In the genomic region with DNA sequence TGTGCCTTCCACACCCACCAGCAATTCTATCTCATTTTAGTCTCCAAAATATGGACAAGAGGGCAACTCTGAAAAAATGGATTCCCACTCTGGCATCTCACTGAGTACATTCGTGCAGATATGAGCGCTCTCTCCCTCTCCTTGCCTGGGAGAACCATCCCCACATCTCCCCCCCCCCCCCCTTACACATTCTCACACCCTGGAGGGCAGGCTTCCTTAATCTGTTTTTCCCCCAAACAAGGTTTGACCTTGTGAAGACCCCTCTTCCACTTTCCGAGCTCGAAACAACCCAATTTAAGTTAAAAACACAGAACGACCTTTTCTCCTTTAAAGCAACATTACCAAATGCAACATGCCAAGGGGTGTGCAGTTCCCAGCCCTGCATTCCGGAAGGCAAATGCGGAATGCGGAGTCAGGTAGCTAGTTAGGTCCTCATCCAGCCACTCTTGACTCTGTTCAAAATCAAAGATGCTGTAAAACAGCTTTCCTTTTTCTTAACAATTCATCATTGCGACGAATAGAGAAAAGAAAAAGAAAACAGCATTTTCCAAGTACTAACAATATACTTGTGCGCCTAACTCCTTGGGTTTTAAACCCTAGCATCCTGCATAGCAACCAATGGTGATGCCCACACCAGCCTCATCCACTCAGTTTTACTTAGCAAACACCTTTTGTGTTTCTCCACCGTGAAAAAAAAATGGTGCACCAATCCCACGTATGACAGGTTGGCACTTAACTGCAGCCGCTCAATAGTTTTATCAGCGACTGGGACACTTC, we compare ENCODE assay signal across 9 mouse cellular contexts. TPM values are rescaled to one million over a fixed set of nuclear protein-coding genes. Genes with fewer than 3 reads are reported as not detected.
A peak's percentile ranks its signal among the peaks of the same experiment; 100 is the strongest.
DNase-seq lines count a peak whose midpoint lies in the region; ATAC-seq and TF ChIP-seq lines count a peak whose summit lies in the region.
"Had no signal": no experiment of that assay in that cellular context is flagged by ENCODE, and none has a peak within 500 bp of the region (broad histone marks: within the 10 kb centered on the region; RNA-seq: fewer than 3 reads in every experiment).

No protein-coding gene starts in this region.

- WGBS in heart, embryonic 13.5 days = 7% methylated on average over 15 of the region's 15 CpGs
- WGBS in limb, embryonic 14.5 days = 8% methylated on average over 15 of the region's 15 CpGs

- no peak for TF ChIP-seq CTCF in embryonic fibroblast, embryonic 13.5 days (IDR thresholded peaks at IDR 0.05; ENCODE audit: borderline replicate concordance, insufficient read depth, low read length)

- peaks cover 41% of the 10 kb centered on the region for H3K27me3 ChIP-seq in heart, embryonic 13.5 days (replicated peaks)
- H3K27me3 ChIP-seq in limb, embryonic 14.5 days (ENCODE audit: control insufficient read depth, insufficient read depth, low read length) = 0 out of 2 replicates have a peak, but pooled peaks cover 21% of the 10 kb centered on the region

- peak overlapping the region; percentile 70 for H3K9ac ChIP-seq in heart, embryonic 13.5 days
- H3K9ac ChIP-seq in limb, embryonic 14.5 days (ENCODE audit: low read depth, low read length, severe bottlenecking) = no peak overlapping the region

- DNase-seq in heart, postnatal 4 days = no peak
- peak; percentile 74 for DNase-seq in brain, adult 2 months (ENCODE audit: low read depth, low spot score)
- DNase-seq in limb, embryonic 14.5 days (ENCODE audit: low spot score) = no peak
- no peak for DNase-seq in spleen, postnatal 10 days (ENCODE audit: low spot score in 2 of 2)
- DNase-seq in adrenal gland, postnatal 25 days = no peak
- DNase-seq in spleen, postnatal 36 days (ENCODE audit: low spot score in 2 of 2) = no peak

- H3K4me2 ChIP-seq in heart, embryonic 13.5 days = peak overlapping the region; percentile 91
- H3K4me2 ChIP-seq in limb, embryonic 14.5 days (replicated peaks; ENCODE audit: low read depth, low read length, severe bottlenecking) = peak overlapping the region; percentile 69

- peak overlapping the region; percentile 58 for H3K4me3 ChIP-seq in heart, embryonic 13.5 days
- H3K4me3 ChIP-seq in embryonic fibroblast, embryonic 13.5 days (ENCODE audit: insufficient read depth, low read length) = peak overlapping the region; percentile 47; the same call in 1 of the 2 replicates
- H3K4me3 ChIP-seq in limb, embryonic 14.5 days (replicated peaks; ENCODE audit: low read length) = peak overlapping the region; percentile 44

- TF ChIP-seq POLR2A in embryonic fibroblast, embryonic 13.5 days (IDR thresholded peaks at IDR 0.05; ENCODE audit: low read depth, low read length) = no peak
- no peak for TF ChIP-seq POLR2A in limb, embryonic 14.5 days (IDR thresholded peaks at IDR 0.05; ENCODE audit: borderline replicate concordance, extremely low read depth, insufficient read depth, insufficient read length)

- H3K36me3 ChIP-seq in heart, embryonic 13.5 days = no peaks in the 10 kb centered on the region
- no peaks in the 10 kb centered on the region for H3K36me3 ChIP-seq in limb, embryonic 14.5 days (ENCODE audit: control insufficient read depth, insufficient read depth, low read length)

- no peak overlapping the region for H3K27ac ChIP-seq in heart, embryonic 13.5 days (replicated peaks)
- H3K27ac ChIP-seq in embryonic fibroblast, embryonic 13.5 days (ENCODE audit: insufficient read depth, low read length) = no peak overlapping the region
- no peak overlapping the region for H3K27ac ChIP-seq in limb, embryonic 14.5 days (replicated peaks; ENCODE audit: low read depth, low read length)

- no peak for ATAC-seq in heart, embryonic 13.5 days (ENCODE audit: extremely low read depth, insufficient number of reproducible peaks, low FRiP score, low TSS enrichment)
- no peak for ATAC-seq in limb, embryonic 14.5 days (ENCODE audit: low FRiP score, low read depth)

- no peaks in the 10 kb centered on the region for H3K9me3 ChIP-seq in heart, embryonic 13.5 days
- no peaks in the 10 kb centered on the region for H3K9me3 ChIP-seq in limb, embryonic 14.5 days (ENCODE audit: control insufficient read depth, low read length)

- peaks cover 25% of the 10 kb centered on the region for H3K4me1 ChIP-seq in heart, embryonic 13.5 days
- 0 out of 2 replicates have a peak, but pooled peaks cover 1% of the 10 kb centered on the region for H3K4me1 ChIP-seq in embryonic fibroblast, embryonic 13.5 days (ENCODE audit: control insufficient read depth, insufficient read depth, low read length)
- peaks cover 9% of the 10 kb centered on the region for H3K4me1 ChIP-seq in limb, embryonic 14.5 days (ENCODE audit: control insufficient read depth, insufficient read depth, low read length)

RNA-seq across cellular contexts. Expression of a gene that starts 1.0 kb away (rescaled TPM):
- 10.4 and 10.7 TPM in 2 replicates for polyA plus RNA-seq in heart, embryonic 13.5 days (2015; fragmentation: Nextera tagmentation; extraction: Ambion mirVana)
- total RNA-seq in heart, postnatal 4 days (2021) = 1 to 10 TPM; 3.6 to 5.0 TPM
- polyA plus RNA-seq in embryonic fibroblast, embryonic 13.5 days (2011; ENCODE audit: insufficient read length, low read depth, missing spikeins) = 1.9 TPM in 1 of 2 replicates, not detected in the other
- polyA plus RNA-seq in limb, embryonic 14.5 days (2012; rRNA removed) = 1.4 and 1.6 TPM in 2 replicates
- polyA plus RNA-seq in limb, embryonic 14.5 days (2014; fragmentation: Nextera tagmentation; extraction: Ambion mirVana) = 1.8 TPM in 2 replicates
- 26.5 and 30.9 TPM in 2 replicates for total RNA-seq in adrenal gland, postnatal 25 days (2021)

RNA-seq across cellular contexts. Expression of a gene that starts 20.4 kb away (rescaled TPM):
- polyA plus RNA-seq in heart, embryonic 13.5 days (2015; fragmentation: Nextera tagmentation; extraction: Ambion mirVana) = 0.21 and 0.28 TPM in 2 replicates
- not detected for total RNA-seq in heart, postnatal 4 days (2021)
- polyA plus RNA-seq in embryonic fibroblast, embryonic 13.5 days (2011; ENCODE audit: insufficient read length, low read depth, missing spikeins) = 0.15 and 0.37 TPM in 2 replicates
- polyA plus RNA-seq in limb, embryonic 14.5 days (2012; rRNA removed) = 0.09 and 0.21 TPM in 2 replicates
- polyA plus RNA-seq in limb, embryonic 14.5 days (2014; fragmentation: Nextera tagmentation; extraction: Ambion mirVana) = 0.39 and 0.57 TPM in 2 replicates
- 0.43 TPM in 1 of 2 replicates, not detected in the other for total RNA-seq in adrenal gland, postnatal 25 days (2021)
- polyA plus RNA-seq: small intestine, adult 2 months had no signal
